Mouse (Mus musculus) cortical plate, adult 2 months (tissue): Measurements from ENCODE around the gene Ankrd13a.

ENCODE experiments used
- CTCF ChIP-seq: fragments of 200-500 bp; IDR thresholded peaks from 2 replicates; pipeline ENCODE4 v1.5.1; 2011; ENCODE audit warnings: mild to moderate bottlenecking, control low read depth, low read length; ENCODE audit not compliant: insufficient read depth; ENCODE audit errors: extremely low read depth
- POLR2A ChIP-seq: fragments of 200-500 bp; IDR thresholded peaks from 2 replicates; pipeline ENCODE4 v1.6.1; 2011; ENCODE audit warnings: mild to moderate bottlenecking, low read length, control low read depth; ENCODE audit not compliant: insufficient read depth; ENCODE audit errors: extremely low read depth

- TF ChIP-seq POLR2A (no peak), CTCF (no peak)
These were observed 44.3 kb upstream of the Ankrd13a start for GRCm38 (mm10) chr5:114730129-114730528.
